Mouse (Mus musculus) kidney, adult 9 months (tissue): ENCODE results near the gene Mxd3.

Experiments
- DNase-seq: peaks from one replicate; pipeline ENCODE4 v3.0.0; 2022

The Mxd3 gene

GRCm38 (mm10) chr13:55329683-55330566 lies at the start of gene Mxd3:
Gene Mxd3 (minus strand): TSS chr13:55329823.
- DNase-seq = peak; percentile 82

- peak; percentile 39 for DNase-seq
Measured at GRCm38 (mm10) chr13:55378907-55379580, 49.4 kb upstream of the Mxd3 start.

GRCm38 (mm10) chr13:55375877-55376276 lies 46.3 kb upstream of the Mxd3 start:
- DNase-seq = no peak

- no peak for DNase-seq
Measured at GRCm38 (mm10) chr13:55374206-55374924, 44.7 kb upstream of the Mxd3 start.

GRCm38 (mm10) chr13:55371740-55372139 lies 42.1 kb upstream of the Mxd3 start:
- no peak for DNase-seq

GRCm38 (mm10) chr13:55371007-55371681 lies 41.5 kb upstream of the Mxd3 start:
- no peak for DNase-seq

GRCm38 (mm10) chr13:55370234-55370633 lies 40.6 kb upstream of the Mxd3 start:
- DNase-seq = peak; percentile 77

GRCm38 (mm10) chr13:55369531-55370114 lies 40.0 kb upstream of the Mxd3 start, which contains the start of gene Rgs14:
Gene Rgs14 (plus strand): TSS chr13:55369732.
- DNase-seq = peak; percentile 17

- peak; percentile 50 for DNase-seq
Measured at GRCm38 (mm10) chr13:55368401-55368800, 38.8 kb upstream of the Mxd3 start.

GRCm38 (mm10) chr13:55362453-55363060 lies 32.9 kb upstream of the Mxd3 start, which contains the start of gene Lman2:
Gene Lman2 (minus strand): TSS chr13:55362783.
- peak; percentile 99 for DNase-seq

GRCm38 (mm10) chr13:55361974-55362452 lies 32.4 kb upstream of the Mxd3 start:
- peak; percentile 29 for DNase-seq

GRCm38 (mm10) chr13:55361145-55361544 lies 31.5 kb upstream of the Mxd3 start:
- no peak for DNase-seq

- DNase-seq = no peak
Measured at GRCm38 (mm10) chr13:55346745-55347144, 17.1 kb upstream of the Mxd3 start.

- DNase-seq = no peak
Measured at GRCm38 (mm10) chr13:55344286-55344685, 14.7 kb upstream of the Mxd3 start.

- DNase-seq = no peak
Measured at GRCm38 (mm10) chr13:55342469-55342868, 12.8 kb upstream of the Mxd3 start.

- no peak for DNase-seq
Measured at GRCm38 (mm10) chr13:55339259-55339658, 9.6 kb upstream of the Mxd3 start.

GRCm38 (mm10) chr13:55338131-55339054 lies 8.8 kb upstream of the Mxd3 start:
- no peak for DNase-seq

GRCm38 (mm10) chr13:55337341-55337975 lies 7.8 kb upstream of the Mxd3 start:
- DNase-seq = peak; percentile 62

- no peak for DNase-seq
Measured at GRCm38 (mm10) chr13:55335701-55336100, 6.1 kb upstream of the Mxd3 start.

- DNase-seq = no peak
Measured at GRCm38 (mm10) chr13:55332331-55332730, 2.7 kb upstream of the Mxd3 start.
